Mouse (Mus musculus) spleen, postnatal 14 days (tissue): ENCODE results near the gene BC048679.
"Not testable (repeated sequence)": the region's sequence is repeated elsewhere in the genome, so short reads cannot be mapped to it uniquely, and the experiment has no call there.

Experiments
- DNase-seq, 2 experiments: peaks; one replicate each; pipeline ENCODE4 v3.0.0; 2021 to 2022; ENCODE audit warnings: low spot score in 2 of 2

The BC048679 gene

DNA sequence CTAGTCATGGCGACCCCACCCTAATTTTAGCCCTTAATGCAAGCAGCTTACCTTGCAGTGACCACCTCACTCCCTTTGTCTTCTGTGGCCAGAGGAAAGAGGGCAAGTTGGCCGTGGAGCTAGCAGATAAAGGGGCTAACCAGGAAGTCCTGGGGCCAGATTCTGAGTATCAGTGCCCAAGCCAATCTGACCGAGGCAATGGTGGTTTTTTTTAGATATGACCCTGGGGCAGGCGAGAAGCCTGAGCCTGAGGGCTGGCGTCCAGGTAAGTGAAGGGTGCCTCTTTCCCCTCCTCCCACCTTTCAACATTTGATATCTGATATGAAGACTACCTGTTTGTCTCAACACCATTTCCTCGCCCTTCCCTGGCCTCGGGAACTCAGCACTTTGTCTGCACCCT, at the start of gene BC048679:
TSS of gene BC048679 (minus strand) at position 101 of the 400 bp plus-strand sequence.
- DNase-seq = no peak

DNA sequence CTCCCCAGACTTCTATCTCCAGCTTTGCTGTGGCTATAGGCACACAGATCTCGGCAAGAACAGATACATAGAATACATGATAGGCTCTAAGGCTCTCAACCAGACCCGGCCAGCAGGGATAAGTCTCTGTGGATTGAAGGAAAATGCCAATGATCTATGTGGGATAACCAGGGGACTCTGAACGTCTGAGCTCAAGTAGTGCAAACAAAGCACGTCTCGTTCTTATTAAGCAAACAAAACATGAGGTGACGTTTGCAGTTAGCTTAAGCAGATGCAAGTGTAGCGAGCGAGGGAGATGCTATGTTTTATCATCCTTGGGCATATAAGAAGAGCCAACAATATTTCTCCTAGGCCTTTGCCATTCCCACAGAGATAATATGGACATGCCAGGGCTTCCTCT, 44.9 kb upstream of the BC048679 start:
- DNase-seq = no peak

DNA sequence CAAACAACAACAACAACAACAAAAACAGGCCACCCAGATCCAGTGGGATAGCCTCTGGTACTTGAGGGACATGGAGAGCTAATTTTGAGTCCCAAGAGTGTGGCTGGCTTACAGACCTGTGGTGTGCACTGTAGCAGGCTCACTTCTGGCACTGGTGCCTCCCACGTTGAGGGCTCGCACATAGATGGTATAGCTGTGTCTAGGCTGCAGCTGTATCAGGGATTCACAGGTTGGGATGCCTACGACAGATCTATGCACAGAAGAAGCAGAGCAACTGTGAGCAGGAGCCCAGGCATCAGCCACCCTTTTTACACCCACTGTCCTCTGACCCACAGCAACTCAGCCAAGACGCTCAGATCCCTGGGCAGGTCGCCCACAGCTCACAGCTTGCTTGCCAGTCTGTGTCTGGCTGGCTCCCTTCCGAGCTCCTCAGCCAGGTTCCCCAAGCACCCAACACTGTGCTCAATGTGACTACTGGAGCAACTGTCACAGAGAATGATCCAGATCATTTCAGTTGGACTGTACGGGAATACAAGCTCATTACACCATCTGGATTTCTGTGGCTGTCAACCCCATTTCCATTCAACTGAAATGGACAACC, 43.9 kb upstream of the BC048679 start:
- DNase-seq = no peak

DNA sequence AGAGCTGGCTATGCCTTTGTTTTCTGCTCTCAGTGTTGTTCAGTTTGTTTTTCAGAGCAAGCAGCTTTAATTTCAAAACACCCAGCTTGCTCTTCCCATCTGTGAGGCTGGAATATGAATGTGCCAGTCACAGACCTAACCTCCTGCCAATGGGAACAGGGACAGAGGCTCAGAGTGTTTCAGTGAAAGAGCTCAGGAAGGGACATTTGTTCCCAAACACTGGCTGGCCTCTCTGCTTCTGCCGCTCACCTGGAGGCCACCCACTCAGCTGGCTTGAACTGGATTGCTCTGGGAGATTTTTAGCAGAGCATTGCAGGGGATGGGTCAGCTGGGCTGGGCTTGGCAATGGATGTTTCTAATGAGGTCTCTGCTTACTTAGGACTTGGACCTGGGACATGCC, 42.9 kb upstream of the BC048679 start:
- no peak for DNase-seq

DNA sequence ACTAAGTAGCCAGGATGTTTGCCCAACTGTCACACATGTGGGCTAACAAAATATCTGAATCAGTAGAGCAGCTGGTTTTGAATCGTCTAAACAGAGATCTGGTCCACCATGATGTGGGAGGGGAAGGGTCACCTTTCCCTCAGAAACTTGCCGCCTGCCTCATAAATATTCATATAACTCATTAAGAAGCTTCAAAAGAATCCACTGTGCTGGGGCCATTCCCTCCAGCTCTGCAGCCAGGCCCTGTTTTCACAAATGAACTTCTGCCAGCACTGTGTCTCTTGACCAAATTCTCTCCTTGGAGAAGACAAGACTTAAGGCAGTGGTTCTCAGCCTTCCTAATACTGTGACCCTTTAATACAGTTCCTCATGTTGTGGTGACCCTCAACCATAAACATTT, 41.5 kb upstream of the BC048679 start:
- no peak for DNase-seq

DNA sequence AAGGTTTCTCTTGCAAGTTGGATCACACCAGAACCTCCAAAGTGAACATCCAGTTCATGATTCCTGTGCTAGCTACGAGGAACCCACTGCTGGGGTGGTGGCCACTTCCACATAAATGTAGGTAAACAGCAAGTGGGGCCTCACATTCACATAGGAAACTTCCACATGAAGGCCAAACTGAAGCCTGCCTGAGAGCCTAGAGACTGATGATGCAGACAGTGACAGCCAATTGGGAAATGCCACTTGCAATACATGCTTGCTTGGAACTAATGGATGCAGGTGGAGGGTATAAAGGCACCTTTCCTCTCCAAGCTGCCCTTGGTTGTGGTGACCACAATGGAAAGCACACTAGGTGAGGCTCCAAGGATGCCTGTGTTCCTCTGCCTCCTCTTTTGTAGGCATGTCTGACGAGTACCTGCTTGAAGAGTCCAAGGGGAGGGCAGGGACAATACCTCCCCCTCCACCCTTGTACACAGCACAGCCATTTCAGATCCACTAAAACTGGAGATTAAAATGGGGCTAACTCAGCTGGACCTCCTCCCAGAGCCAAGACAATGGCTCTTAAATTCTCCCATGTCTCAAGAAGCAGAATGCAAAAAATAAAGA, 40.1 kb upstream of the BC048679 start:
- no peak for DNase-seq

DNA sequence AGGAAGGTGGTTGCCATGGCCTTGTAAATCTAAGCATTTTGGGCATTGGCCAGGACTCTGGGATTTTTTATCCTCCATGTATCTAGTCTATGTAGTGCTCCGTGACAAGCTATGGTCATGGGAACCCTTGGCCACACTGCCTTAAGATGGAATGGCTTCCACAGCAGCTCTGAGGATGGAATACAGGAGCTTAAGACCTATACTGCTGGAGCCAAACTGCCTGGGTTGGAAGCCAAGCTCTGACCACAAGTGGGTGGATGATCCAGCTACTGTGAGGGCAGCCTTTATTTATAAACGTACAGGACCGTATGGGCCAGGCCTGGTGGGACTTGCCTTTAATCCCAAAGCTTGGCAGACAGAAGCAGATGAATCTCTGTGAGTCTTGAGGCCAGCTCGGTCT, 38.4 kb upstream of the BC048679 start:
- DNase-seq = no peak

DNA sequence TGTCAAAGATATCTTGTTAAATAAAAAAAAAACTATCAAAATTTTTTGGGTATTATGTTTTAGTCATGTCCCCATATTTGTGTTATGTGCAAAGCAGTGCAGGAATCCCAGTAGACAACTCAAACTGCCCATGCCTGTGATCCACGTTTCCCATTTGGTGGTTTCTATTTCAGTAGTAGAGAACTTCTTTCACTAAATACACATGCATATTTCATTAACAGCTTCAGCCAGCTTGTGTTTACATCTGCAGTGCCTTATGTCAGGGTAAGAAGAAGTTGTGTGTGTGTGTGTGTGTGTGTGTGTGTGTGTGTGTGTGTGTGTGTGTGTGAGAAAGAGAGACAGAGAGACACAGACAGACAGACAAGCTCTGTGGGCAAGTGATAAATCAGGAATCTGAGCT, 33.4 kb upstream of the BC048679 start:
- no peak for DNase-seq

DNA sequence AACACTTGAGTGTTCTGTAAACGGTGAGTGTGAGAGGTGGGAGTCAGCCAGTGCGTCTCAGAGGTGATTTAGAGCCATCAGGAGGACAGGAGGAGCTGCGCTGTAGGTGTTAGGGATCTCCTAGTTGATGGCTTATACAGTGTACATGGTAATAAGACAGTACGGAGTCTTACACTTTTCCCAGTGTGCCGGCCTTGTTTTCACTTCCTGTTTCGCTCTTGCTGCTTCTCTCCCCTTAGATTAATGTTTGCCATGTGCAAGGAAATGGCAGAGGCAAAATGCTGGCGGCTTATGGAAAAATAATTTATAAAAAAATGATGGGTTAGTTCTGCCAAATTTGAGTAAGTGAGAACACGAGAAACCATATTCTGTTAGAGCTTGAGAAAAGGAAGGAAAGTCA, 30.8 kb upstream of the BC048679 start:
- DNase-seq = no peak

DNA sequence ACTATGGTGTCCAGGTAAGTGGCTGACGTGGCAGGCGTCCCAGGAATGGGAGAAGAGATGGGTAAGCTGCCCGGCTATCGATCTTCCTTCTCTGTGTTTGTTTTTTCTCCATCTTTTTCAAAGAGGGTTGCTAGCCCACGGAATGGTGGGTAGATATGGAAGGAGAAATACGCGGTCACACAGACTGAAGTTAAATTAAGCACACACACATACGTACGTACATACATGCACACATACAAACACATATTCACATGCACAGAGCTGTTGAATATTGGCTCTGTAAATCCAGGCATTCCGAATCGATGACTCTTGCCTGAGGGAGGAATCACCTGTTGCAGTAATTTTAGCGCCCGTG, 25.6 kb upstream of the BC048679 start:
- DNase-seq = no peak

DNA sequence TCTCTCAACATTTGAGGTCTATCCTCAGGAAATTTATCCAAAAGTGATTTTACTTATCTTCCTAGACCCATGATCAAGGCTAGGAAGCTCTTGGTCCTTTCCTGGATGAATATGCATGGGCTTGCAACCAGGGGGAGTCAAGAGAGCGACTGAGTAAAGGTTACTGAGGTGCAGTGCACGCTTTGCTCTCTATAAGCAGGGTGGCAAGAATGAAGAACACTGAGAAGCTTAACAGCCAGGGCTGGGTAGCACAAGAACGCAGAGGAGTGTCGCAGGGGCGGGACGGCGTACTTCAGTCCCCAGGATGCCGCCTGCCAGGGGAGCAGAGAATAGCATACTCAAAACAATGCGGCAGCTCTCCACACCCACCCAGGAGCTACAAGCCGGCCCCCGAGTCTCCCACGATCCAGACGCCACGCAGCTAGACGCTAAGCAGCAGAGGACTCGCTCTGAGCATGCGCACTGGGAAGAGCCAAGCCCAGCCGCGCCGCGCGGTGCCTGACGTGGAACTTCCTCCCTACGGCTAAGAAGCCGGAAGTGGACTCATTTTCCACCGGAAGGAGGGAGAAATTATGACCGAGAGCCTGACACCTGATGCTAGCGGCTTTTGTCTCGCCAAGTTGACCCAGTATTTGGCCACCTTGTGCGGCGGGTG, 25.1 kb upstream of the BC048679 start:
- peak; percentile 70 to 77 for DNase-seq

DNA sequence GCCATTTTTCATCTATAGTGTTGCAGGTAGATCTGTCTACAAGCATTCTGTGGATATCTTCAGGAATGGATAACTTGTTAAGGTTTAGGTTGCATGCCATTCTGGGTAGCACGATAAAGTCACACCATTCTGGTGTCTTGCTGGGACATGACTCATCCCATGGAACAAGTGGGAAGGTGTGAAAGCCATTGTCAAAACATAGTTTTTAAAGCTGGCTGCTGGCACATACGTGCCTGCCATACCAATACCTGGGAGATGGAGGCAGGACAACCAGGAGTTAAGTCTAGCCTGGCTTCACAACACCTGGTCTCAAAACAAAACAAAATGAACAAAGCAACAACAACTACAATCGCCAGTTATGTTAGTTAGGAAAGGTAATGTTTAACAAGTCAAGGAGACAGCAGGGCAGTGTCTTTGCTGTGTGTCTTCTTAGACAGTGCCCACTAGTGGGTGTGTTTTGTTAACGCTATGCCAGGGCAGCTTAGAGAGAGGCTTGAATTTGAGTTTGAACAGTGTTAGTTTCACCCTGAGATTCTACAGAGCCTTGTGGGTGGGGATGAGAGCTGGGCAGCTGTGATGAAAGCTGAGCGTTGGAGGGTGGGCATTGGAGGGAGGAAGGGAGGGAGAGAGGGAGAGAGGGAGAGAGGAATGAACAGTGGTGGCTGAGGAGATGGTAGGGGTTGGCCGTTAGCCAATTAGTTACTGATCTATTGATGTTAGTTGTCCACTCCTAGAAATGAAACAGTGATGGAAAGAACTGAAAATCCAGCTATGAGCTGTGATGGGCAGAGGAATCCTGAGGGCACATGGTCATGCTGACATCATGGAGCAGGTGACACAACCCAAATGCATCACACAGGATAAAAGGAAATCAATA, 18.3 kb upstream of the BC048679 start:
- no peak for DNase-seq

DNA sequence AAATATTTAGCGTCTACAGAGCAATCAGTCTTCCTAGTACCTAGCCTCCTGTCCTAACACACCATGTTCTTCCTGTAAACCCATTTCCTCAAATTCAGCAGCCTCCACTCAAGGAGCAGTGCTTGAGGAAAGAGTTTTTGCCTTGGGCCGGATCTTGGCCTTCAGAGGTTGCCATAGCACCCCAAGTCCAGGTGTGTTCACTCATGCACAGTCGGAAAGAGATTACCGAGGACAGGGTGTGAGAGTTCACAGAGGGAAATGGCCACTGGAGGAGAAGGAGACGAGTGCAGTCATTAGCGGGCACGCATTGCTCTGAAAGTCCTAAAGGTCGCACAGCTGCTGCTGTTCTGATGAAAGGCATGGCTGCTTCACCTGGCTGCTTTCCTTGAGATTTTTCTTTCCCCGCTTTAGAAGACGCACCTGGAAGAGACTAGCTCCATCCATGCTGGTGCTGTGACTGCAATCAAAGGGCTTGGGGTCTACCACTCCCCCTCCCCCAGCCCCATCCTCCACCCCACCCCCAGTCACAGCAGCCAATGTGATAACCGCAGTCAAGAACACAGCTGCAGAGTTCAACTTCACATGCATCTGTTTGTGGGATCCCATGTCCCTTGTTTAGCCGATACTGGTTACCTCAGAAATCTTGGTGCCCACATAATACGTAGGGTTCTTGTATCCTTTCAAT, 17.0 kb upstream of the BC048679 start:
- no peak for DNase-seq

DNA sequence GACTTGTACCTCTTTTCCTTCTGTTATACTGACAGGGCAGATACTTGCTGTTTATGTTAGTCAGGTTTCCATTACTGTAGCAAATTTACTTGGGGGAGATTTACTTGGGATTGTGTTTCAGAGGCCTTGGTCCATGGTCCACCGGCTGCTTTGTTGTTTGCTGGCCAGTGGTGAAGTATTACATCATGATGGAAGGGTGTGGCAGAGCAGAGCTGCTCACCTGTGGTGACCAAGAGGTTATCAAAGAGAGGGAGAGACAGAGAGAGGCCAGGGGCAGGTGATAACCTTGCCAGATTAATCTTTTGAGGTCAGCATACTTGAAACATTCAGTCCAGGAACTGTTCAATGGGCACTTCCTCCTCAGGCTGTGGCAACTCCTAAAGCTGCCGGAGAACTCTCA, 3.0 kb upstream of the BC048679 start:
- no peak for DNase-seq

DNA sequence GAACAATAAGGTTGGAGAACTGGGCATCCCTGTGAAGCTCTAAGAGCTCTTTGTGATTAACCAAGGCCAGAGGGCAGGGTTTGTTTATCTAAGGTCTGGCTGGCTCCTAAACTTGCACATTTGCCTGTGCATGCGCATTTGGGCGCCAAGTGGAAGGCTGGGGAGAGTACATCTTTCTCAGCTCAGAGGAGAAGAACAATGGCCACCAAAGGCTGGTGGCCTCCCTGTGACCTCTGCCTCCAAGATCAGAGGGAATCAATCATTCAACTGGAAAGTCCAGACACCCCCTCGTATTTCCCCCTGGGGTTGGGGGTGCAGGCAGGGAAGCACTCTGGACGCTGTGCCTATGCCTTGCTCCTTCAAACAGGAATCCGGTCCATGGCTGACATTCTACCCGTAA, 910 bp downstream of the BC048679 start:
- DNase-seq = no peak

DNA sequence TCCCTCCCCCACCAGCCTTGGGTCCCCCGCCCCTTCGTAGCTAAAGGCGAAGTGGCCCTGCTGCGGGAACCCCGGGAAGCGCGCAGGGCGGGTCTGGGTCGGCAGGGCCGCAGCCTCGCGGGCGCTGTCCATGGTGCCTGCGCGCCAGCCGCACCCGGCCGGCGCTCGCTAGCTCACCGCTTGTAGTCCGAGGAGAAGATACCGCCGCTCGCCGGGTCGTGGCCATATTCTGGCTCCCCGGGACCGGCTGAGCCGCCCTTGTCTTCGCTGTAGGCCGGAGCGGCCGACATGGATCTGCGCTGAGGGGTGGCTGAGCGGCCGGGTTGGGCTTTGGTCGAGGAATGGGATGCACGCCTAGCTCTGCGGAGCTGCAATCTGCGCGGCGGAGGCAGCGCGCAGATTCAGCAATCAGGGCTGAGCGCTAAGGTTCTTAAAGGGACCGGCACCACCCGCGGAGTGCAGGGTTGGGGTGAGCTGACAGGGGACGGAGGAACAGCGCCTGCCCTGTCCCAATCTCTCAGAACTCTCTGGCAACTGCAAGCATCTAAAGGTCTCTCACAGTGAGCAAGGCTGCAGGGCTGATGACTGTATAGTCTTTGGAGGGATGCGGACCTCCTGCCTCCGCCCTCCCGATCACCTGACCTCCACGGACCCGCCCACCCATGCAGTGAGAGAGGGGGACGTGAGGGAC, 4.6 kb downstream of the BC048679 start, which contains the start of gene Ap3b2:
TSS of gene Ap3b2 (minus strand) at position 595 of the 691 bp plus-strand sequence.
- DNase-seq = peak in 1 of 2 experiments; percentile 25

DNA sequence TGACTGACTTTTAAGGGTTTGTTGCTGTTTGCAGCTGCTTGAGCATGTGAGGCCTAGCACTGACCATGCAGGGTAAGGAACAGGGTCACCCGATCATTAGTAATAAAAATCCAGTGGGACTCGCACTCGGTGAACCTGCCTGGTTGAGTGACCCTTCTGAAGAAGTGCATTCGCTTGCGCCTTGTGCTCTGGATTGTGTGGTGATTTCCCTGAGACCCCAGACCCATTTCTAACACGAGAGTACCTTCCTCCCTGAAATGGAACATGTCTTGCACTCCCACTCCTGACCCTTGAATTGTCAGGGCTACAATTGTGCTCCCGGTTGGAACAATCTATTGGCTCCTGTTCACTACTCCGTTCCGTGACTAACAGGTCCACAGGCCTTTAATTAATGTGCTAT, 5.5 kb downstream of the BC048679 start:
- DNase-seq = no peak

DNA sequence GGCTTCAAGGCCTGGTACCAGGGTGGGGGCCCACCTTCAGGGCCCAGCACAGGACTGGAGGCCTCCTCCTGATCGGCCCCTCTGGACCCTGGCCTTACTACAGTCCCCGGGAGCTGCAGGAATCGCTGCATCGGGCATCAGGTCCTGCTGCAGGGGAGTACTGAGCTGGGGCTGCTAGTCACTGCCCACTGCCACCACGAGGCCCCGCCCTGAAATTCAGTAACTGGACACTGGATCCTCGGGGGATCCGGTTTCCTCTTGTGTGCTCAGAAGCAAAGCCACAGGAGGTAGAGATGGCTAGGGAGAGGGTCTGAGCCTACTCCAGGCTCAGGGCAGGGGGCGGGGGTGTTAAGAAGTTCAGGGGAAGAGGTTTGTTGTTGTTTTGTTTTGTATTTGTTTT, 8.4 kb downstream of the BC048679 start:
- DNase-seq = no peak

DNA sequence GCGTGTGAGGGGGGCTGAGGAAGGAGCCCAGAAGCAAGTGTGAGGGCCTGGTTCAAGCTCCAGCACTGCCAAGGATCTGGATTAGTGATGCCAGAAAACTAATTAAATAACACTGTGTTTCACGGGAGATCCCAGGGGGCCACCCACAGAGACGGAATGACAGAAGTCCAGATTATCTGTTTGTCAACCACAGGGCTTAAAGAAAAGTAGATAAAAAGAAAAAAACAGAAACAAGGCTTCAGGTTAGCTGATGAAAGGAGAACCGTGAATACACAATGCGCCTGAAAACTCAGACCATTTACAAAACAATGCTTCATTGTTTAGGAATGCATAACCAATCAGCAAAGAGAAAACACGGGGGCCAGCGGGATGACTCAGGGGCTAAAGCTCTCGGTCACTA, 17.3 kb downstream of the BC048679 start:
- no peak for DNase-seq

DNA sequence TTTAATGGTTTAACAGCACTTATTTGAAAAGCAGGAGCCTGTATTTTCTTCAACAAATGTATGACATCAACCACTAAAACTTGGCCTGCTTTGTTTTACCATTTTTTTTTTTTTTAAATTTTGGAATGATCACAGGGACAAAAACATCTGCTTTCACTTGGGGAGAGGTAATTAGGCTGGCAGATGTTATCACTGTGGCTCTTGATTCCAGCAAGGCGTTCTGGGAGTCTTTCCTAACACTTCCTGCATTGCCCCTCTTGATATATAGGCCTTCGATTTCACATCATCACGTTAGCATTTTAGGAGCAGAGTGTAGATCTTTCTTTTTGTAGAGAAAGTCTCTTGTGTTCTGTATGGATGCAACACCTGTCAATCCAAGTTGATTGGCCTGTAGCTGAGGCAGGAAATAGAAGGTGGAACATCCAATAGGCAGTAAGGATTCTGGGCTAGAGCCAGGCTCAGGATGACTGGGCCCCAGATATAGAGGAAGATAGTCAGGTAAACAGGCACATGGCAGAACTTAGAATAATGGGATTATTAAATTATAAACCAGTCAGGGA, 18.5 kb downstream of the BC048679 start:
- no peak for DNase-seq

DNA sequence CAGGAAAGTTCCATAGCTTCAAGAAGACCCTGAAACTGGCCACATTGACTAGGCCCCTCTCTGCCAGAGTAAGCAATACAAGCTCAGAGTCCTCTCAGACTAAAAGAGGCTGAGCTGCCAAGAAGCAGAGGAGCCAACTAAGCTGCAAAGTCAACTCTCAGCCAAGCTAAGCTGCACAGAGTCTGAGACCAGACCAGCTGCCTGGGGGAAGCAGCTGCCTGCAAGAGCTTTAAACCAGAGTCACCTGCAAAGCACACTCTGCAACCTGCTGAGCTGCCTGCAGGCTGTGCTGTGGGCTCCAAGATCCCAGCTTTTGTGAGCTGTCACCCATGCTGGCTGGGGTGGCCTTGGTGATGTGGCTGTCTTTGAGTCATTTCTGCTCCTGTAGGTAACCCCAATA, 19.8 kb downstream of the BC048679 start:
- not testable (repeated sequence) for DNase-seq
